Mouse (Mus musculus) olfactory bulb, adult 2 months (tissue): Measurements from ENCODE around the gene Foxp4.

ENCODE experiments used
- CTCF ChIP-seq: fragments of 200-500 bp; IDR thresholded peaks from 2 replicates; pipeline ENCODE4 v1.5.1; 2012; ENCODE audit warnings: low read depth, mild to moderate bottlenecking, low read length, moderate library complexity; ENCODE audit not compliant: insufficient read depth
- POLR2A ChIP-seq: fragments of 200-500 bp; IDR thresholded peaks from 2 replicates; pipeline ENCODE4 v1.6.1; 2012; ENCODE audit warnings: mild to moderate bottlenecking, low read depth, low read length, moderate library complexity; ENCODE audit not compliant: insufficient read depth

- no peak for TF ChIP-seq CTCF
- TF ChIP-seq POLR2A, result no peak
Observed at GRCm38 (mm10) chr17:47872311-47873011, 52.0 kb downstream of the Foxp4 start.
